Mouse (Mus musculus): Measurements from ENCODE around the gene Rnase11. TPM values are rescaled to one million over a fixed set of nuclear protein-coding genes. Genes with fewer than 3 reads are reported as not detected.
"Not testable (repeated sequence)": the region's sequence is repeated elsewhere in the genome, so short reads cannot be mapped to it uniquely, and the experiment has no call there.

The Rnase11 gene
- not detected in 2 replicates for total RNA-seq (2014; rRNA removed)
- polyA plus RNA-seq (2015; fragmentation: Nextera tagmentation; extraction: Ambion mirVana): not detected in 2 replicates

- DNase-seq (ENCODE audit: low spot score): no peak
These were observed at the start of gene Rnase11 for GRCm38 (mm10) chr14:51050063-51050462. Gene Rnase11, minus strand, starts transcription at chr14:51050163.

DNA sequence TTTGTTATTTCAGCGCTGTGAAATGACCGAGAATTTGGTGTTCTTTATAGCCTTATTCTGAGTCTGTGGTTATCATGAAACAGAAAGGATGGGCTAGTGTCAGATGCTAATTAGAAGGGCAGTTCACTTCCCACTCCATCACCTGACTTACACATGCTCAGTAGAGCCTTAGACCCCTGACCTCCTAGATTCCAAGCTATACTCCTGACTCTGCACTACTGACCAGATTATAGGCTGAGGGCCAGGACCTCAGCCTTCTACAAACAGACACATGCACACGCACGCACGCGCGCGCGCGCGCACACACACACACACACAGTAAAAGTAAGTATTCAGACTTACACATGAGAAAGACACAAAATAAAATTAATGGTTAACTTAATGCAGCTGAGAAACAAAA is 49.0 kb upstream of the Rnase11 start:
- H3K27ac ChIP-seq (ENCODE audit: low read depth, low read length): no peak overlapping the region
- no peaks in the 10 kb centered on the region for H3K9me3 ChIP-seq (ENCODE audit: low read length)
- ATAC-seq (ENCODE audit: low FRiP score): no peak
- no peak overlapping the region for H3K4me2 ChIP-seq (ENCODE audit: low read depth, low read length, poor library complexity, severe bottlenecking)
- no peak for DNase-seq (ENCODE audit: low spot score)
- H3K4me1 ChIP-seq (ENCODE audit: insufficient read depth, low read length): no peaks in the 10 kb centered on the region
- H3K4me3 ChIP-seq (ENCODE audit: low read depth, low read length): no peak overlapping the region
- no peak overlapping the region for H3K9ac ChIP-seq (replicated peaks; ENCODE audit: low read length, poor library complexity, severe bottlenecking)
- no peak for TF ChIP-seq CTCF (IDR thresholded peaks at IDR 0.05)
- WGBS: 96% methylated on average over 11 of the region's 11 CpGs
- H3K36me3 ChIP-seq (ENCODE audit: insufficient read depth, low read length): no peaks in the 10 kb centered on the region
- H3K27me3 ChIP-seq (ENCODE audit: insufficient read depth, low read length): no peaks in the 10 kb centered on the region

More at GRCm38 (mm10) chr14:51050063-51050462, at the start of gene Rnase11:
- H3K4me3 ChIP-seq (ENCODE audit: low read depth, low read length): no peak within 1 kb of the TSS
- H3K9ac ChIP-seq (replicated peaks; ENCODE audit: low read length, poor library complexity, severe bottlenecking): no peak within 1 kb of the TSS
- no peaks in the 10 kb centered on the region for H3K27me3 ChIP-seq (ENCODE audit: insufficient read depth, low read length)
- ATAC-seq (ENCODE audit: low FRiP score): no peak
- no peak within 1 kb of the TSS for H3K4me2 ChIP-seq (ENCODE audit: low read depth, low read length, poor library complexity, severe bottlenecking)
- H3K9me3 ChIP-seq (ENCODE audit: low read length): no peaks in the 10 kb centered on the region
- no peaks in the 10 kb centered on the region for H3K36me3 ChIP-seq (ENCODE audit: insufficient read depth, low read length)
- H3K4me1 ChIP-seq (ENCODE audit: insufficient read depth, low read length): no peaks in the 10 kb centered on the region
- H3K27ac ChIP-seq (ENCODE audit: low read depth, low read length): no peak within 1 kb of the TSS
- TF ChIP-seq CTCF (IDR thresholded peaks at IDR 0.05): no peak
- 82% methylated on average over 2 of the region's 2 CpGs for WGBS

- peak; percentile 41 for ATAC-seq (ENCODE audit: low FRiP score)
- not testable (repeated sequence) for H3K4me1 ChIP-seq (ENCODE audit: insufficient read depth, low read length); H3K4me2 ChIP-seq (ENCODE audit: low read depth, low read length, poor library complexity, severe bottlenecking); H3K9me3 ChIP-seq (ENCODE audit: low read length); H3K27ac ChIP-seq (ENCODE audit: low read depth, low read length); H3K27me3 ChIP-seq (ENCODE audit: insufficient read depth, low read length); H3K36me3 ChIP-seq (ENCODE audit: insufficient read depth, low read length); H3K9ac ChIP-seq (replicated peaks; ENCODE audit: low read length, poor library complexity, severe bottlenecking); H3K4me3 ChIP-seq (ENCODE audit: low read depth, low read length)
- WGBS: 29% methylated on average over 1 of the region's 1 CpGs
- peak; percentile 57 for DNase-seq (ENCODE audit: low spot score)
- TF ChIP-seq CTCF (IDR thresholded peaks at IDR 0.05): peak; percentile 78
These were observed 48.3 kb upstream of the Rnase11 start for GRCm38 (mm10) chr14:51098300-51098699.

GRCm38 (mm10) chr14:51095736-51096524 is 46.0 kb upstream of the Rnase11 start:
- DNase-seq (ENCODE audit: low spot score) (no peak), ATAC-seq (ENCODE audit: low FRiP score) (no peak)
- no peaks in the 10 kb centered on the region for H3K36me3 ChIP-seq (ENCODE audit: insufficient read depth, low read length)
- no peak overlapping the region for H3K4me3 ChIP-seq (ENCODE audit: low read depth, low read length)
- 73% methylated on average over 9 of the region's 9 CpGs for WGBS
- no peak for TF ChIP-seq CTCF (IDR thresholded peaks at IDR 0.05)
- H3K9ac ChIP-seq (replicated peaks; ENCODE audit: low read length, poor library complexity, severe bottlenecking): no peak overlapping the region
- no peaks in the 10 kb centered on the region for H3K4me1 ChIP-seq (ENCODE audit: insufficient read depth, low read length)
- no peaks in the 10 kb centered on the region for H3K27me3 ChIP-seq (ENCODE audit: insufficient read depth, low read length)
- no peaks in the 10 kb centered on the region for H3K9me3 ChIP-seq (ENCODE audit: low read length)
- no peak overlapping the region for H3K27ac ChIP-seq (ENCODE audit: low read depth, low read length)
- no peak overlapping the region for H3K4me2 ChIP-seq (ENCODE audit: low read depth, low read length, poor library complexity, severe bottlenecking)

- DNase-seq (ENCODE audit: low spot score) (no peak), ATAC-seq (ENCODE audit: low FRiP score) (no peak)
- no peaks in the 10 kb centered on the region for H3K4me1 ChIP-seq (ENCODE audit: insufficient read depth, low read length)
- TF ChIP-seq CTCF (IDR thresholded peaks at IDR 0.05): no peak
- 74% methylated on average over 9 of the region's 9 CpGs for WGBS
- no peak overlapping the region for H3K4me2 ChIP-seq (ENCODE audit: low read depth, low read length, poor library complexity, severe bottlenecking)
- no peak overlapping the region for H3K4me3 ChIP-seq (ENCODE audit: low read depth, low read length)
- no peaks in the 10 kb centered on the region for H3K36me3 ChIP-seq (ENCODE audit: insufficient read depth, low read length)
- H3K9ac ChIP-seq (replicated peaks; ENCODE audit: low read length, poor library complexity, severe bottlenecking): no peak overlapping the region
- H3K27me3 ChIP-seq (ENCODE audit: insufficient read depth, low read length): no peaks in the 10 kb centered on the region
- H3K9me3 ChIP-seq (ENCODE audit: low read length): no peaks in the 10 kb centered on the region
- no peak overlapping the region for H3K27ac ChIP-seq (ENCODE audit: low read depth, low read length)
These were observed 45.0 kb upstream of the Rnase11 start for GRCm38 (mm10) chr14:51094921-51095320.

DNA sequence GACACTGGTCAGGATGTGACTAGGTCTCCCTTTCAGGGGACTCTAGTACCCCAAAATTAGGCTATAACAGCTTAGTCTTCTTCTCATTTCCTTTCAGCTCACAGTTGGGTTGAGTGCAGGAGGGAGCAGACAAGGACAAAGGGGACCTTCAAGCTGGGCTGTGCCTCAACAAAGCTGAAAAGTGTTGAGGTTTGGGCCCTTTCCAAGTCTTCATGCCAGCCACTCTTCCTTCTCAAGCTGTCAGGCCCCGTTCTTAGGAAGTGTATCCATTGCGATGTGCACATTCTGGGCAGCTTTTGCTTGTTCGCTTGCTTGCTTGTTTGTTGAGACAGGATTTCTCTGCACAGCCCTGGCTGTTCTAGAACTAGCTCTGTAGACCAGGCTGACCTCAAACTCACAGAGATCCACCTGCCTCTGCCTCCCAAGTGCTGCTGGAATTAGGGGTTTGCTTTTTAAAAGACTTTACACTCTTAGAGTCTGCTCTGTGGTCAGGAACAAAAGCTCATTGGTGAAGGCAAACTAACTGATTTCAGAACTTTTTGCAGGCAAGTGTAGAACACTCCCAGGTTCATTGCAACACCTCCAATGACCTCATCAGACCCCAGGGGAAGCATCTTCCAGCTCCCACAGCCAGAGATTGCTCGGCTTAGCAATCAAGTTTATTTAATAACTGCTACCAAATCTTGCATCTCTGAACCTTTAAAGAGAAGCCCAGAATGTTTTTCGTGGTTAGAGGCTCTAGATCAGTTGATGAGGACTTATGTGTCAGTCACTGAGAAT is 44.3 kb upstream of the Rnase11 start:
- DNase-seq (ENCODE audit: low spot score) (peak; percentile 6), ATAC-seq (ENCODE audit: low FRiP score) (no peak)
- H3K4me2 ChIP-seq (ENCODE audit: low read depth, low read length, poor library complexity, severe bottlenecking): no peak overlapping the region
- WGBS: 80% methylated on average over 5 of the region's 5 CpGs
- no peaks in the 10 kb centered on the region for H3K27me3 ChIP-seq (ENCODE audit: insufficient read depth, low read length)
- no peak overlapping the region for H3K4me3 ChIP-seq (ENCODE audit: low read depth, low read length)
- H3K4me1 ChIP-seq (ENCODE audit: insufficient read depth, low read length): no peaks in the 10 kb centered on the region
- H3K36me3 ChIP-seq (ENCODE audit: insufficient read depth, low read length): no peaks in the 10 kb centered on the region
- no peak overlapping the region for H3K27ac ChIP-seq (ENCODE audit: low read depth, low read length)
- no peaks in the 10 kb centered on the region for H3K9me3 ChIP-seq (ENCODE audit: low read length)
- no peak for TF ChIP-seq CTCF (IDR thresholded peaks at IDR 0.05)
- H3K9ac ChIP-seq (replicated peaks; ENCODE audit: low read length, poor library complexity, severe bottlenecking): no peak overlapping the region

All from midbrain, postnatal 0 days (tissue).